Comparison of ENCODE assay signal across 9 mouse cellular contexts in the genomic region with DNA sequence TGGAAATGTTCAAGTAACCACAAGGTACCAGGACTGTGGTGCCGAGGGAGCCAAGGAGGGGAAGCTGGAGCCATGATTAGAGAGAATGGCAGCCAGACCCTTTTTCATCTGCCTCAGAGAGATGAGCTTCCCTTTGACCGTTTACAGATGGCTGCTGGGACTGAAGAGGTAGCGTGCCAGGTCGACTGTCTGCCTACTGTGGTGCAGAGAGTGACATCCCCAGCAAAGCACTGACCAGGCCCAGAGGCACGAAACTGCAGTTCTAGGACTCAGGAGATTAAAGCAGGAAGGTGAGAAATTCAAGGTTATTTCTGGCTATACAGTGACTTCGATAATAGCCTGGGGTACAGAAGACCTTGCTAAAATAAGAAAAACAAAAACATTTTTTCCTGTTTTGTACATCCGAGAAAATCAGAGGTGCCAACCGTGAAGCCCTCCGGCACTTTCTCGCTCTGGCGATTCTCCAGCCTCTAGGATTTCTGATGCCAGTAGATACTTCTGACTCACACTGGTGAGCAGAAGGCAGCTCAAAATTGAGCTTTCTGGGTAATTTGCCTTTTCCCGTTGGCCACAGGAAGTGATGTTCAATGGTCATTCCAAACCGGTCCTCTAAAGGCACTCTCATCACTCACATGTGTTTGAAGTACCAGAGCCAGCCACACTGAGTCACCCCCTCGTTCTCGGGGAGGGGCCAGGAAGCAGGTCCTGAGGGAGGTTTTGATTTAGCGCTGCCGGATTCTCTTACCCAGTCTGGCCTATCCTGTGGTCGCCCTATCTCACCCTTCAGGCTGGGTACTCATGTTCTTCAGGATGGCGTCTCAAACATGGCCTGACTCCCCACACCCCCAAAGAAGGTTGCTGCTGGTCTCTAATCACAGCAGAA. TPM values are rescaled to one million over a fixed set of nuclear protein-coding genes. Genes with fewer than 3 reads are reported as not detected.
DNase-seq lines count a peak whose midpoint lies in the region; ATAC-seq and TF ChIP-seq lines count a peak whose summit lies in the region.
"Had no signal": no experiment of that assay in that cellular context is flagged by ENCODE, and none has a peak within 500 bp of the region (broad histone marks: within the 10 kb centered on the region; RNA-seq: fewer than 3 reads in every experiment).

No protein-coding gene starts in this region.

- no peak overlapping the region for H3K9ac ChIP-seq in midbrain, postnatal 0 days (replicated peaks; ENCODE audit: low read length, poor library complexity, severe bottlenecking)
- H3K9ac ChIP-seq in midbrain, embryonic 16.5 days (ENCODE audit: low read depth, low read length), result no peak overlapping the region

- peak; percentile 8 for DNase-seq in cerebellum, adult 11 months
- no peak for DNase-seq in cerebellum, adult 9-11 months
- peak; percentile 22 for DNase-seq in midbrain, postnatal 0 days (ENCODE audit: low spot score)
- DNase-seq in kidney, adult 2 months, result peak; percentile 53
- DNase-seq in splenic B cell, adult 2 months (ENCODE audit: low read depth, low spot score), result peak; percentile 22
- DNase-seq in gastrocnemius, postnatal 36 days, result no peak
- no peak for DNase-seq in right cerebral cortex, adult 18-20 months

- H3K9me3 ChIP-seq in midbrain, postnatal 0 days (ENCODE audit: low read length), result no peaks in the 10 kb centered on the region
- H3K9me3 ChIP-seq in midbrain, embryonic 16.5 days (replicated peaks; ENCODE audit: control insufficient read depth, low read length, poor library complexity, severe bottlenecking), result no peaks in the 10 kb centered on the region

- intact Hi-C loops in gastrocnemius, postnatal 36 days (cut with DNase I), result no loop called here

- H3K4me1 ChIP-seq in midbrain, postnatal 0 days (ENCODE audit: insufficient read depth, low read length), result no peaks in the 10 kb centered on the region
- no peaks in the 10 kb centered on the region for H3K4me1 ChIP-seq in midbrain, embryonic 16.5 days (ENCODE audit: control insufficient read depth, insufficient read depth, low read length)
- no peaks in the 10 kb centered on the region for H3K4me1 ChIP-seq in kidney, adult 2 months (ENCODE audit: control insufficient read depth, insufficient read depth, low read length)

- H3K27me3 ChIP-seq in midbrain, postnatal 0 days (ENCODE audit: insufficient read depth, low read length), result no peaks in the 10 kb centered on the region
- no peaks in the 10 kb centered on the region for H3K27me3 ChIP-seq in midbrain, embryonic 16.5 days (ENCODE audit: control insufficient read depth, insufficient read depth, low read depth, low read length)
- no peaks in the 10 kb centered on the region; the same call in 1 of the 2 replicates for H3K27me3 ChIP-seq in kidney, adult 2 months (replicated peaks; ENCODE audit: control insufficient read depth, insufficient read depth, low read length)
- no peaks in the 10 kb centered on the region; the same call in 1 of the 2 replicates for H3K27me3 ChIP-seq in splenic B cell, adult 2 months (ENCODE audit: control insufficient read depth, insufficient read depth, low read length, poor library complexity, severe bottlenecking)

- H3K27ac ChIP-seq in midbrain, postnatal 0 days (ENCODE audit: low read depth, low read length), result no peak overlapping the region
- no peak overlapping the region for H3K27ac ChIP-seq in midbrain, embryonic 16.5 days (ENCODE audit: low read length)
- no peak overlapping the region for H3K27ac ChIP-seq in kidney, adult 2 months (ENCODE audit: insufficient read depth, low read depth, low read length)

- H3K36me3 ChIP-seq in midbrain, postnatal 0 days (ENCODE audit: insufficient read depth, low read length), result no peaks in the 10 kb centered on the region
- H3K36me3 ChIP-seq in midbrain, embryonic 16.5 days (ENCODE audit: control insufficient read depth, insufficient read depth, low read length), result no peaks in the 10 kb centered on the region
- no peaks in the 10 kb centered on the region for H3K36me3 ChIP-seq in kidney, adult 2 months (ENCODE audit: control insufficient read depth, insufficient read depth, low read length)
- H3K36me3 ChIP-seq in splenic B cell, adult 2 months (ENCODE audit: control insufficient read depth, insufficient read depth, low read length, poor library complexity, severe bottlenecking), result no peaks in the 10 kb centered on the region

- TF ChIP-seq CTCF in midbrain, postnatal 0 days (IDR thresholded peaks at IDR 0.05), result no peak
- TF ChIP-seq CTCF in kidney, adult 2 months (conservative IDR thresholded peaks at IDR 0.05; ENCODE audit: insufficient read depth, insufficient read length, low read depth, low read length), result no peak

- ATAC-seq in midbrain, postnatal 0 days (ENCODE audit: low FRiP score), result no peak
- no peak for ATAC-seq in midbrain, embryonic 16.5 days
- ATAC-seq: inflammation-experienced regulatory T-cells, adult 6 months had no signal

- 65% methylated on average over 19 of the region's 19 CpGs for WGBS in midbrain, postnatal 0 days
- 70% methylated on average over 19 of the region's 19 CpGs for WGBS in midbrain, embryonic 16.5 days
- 39% methylated on average over 19 of the region's 19 CpGs for WGBS in kidney, adult 2 months

- TF ChIP-seq POLR2A in kidney, adult 2 months (IDR thresholded peaks at IDR 0.05; ENCODE audit: low read depth, low read length), result no peak

- no peak overlapping the region for H3K4me2 ChIP-seq in midbrain, postnatal 0 days (ENCODE audit: low read depth, low read length, poor library complexity, severe bottlenecking)
- H3K4me2 ChIP-seq in midbrain, embryonic 16.5 days (ENCODE audit: low read length), result no peak overlapping the region

- H3K4me3 ChIP-seq in midbrain, postnatal 0 days (ENCODE audit: low read depth, low read length), result no peak overlapping the region
- H3K4me3 ChIP-seq in midbrain, embryonic 16.5 days (ENCODE audit: low read depth, low read length), result no peak overlapping the region
- no peak overlapping the region for H3K4me3 ChIP-seq in kidney, adult 2 months (ENCODE audit: insufficient read depth, low read depth, low read length)

RNA-seq across cellular contexts. Expression of a gene that starts 11.9 kb away (rescaled TPM):
- 5.1 and 6.5 TPM in 2 replicates for total RNA-seq in midbrain, postnatal 0 days (2014; rRNA removed)
- 1.1 and 1.2 TPM in 2 replicates for polyA plus RNA-seq in midbrain, postnatal 0 days (2015; fragmentation: Nextera tagmentation; extraction: Ambion mirVana)
- 1.0 and 1.2 TPM in 2 replicates for polyA plus RNA-seq in midbrain, embryonic 16.5 days (2015; fragmentation: Nextera tagmentation; extraction: Ambion mirVana)
- 11.2 and 11.4 TPM in 2 replicates for polyA plus RNA-seq in kidney, adult 2 months (2012; rRNA removed)
- total RNA-seq in gastrocnemius, postnatal 36 days (2021), result 10 to 100 TPM in 1 of 2 experiments, 1 to 10 TPM in 1; 9.7 to 13.0 TPM

RNA-seq across cellular contexts. Expression of a gene that starts 28.3 kb away (rescaled TPM):
- total RNA-seq in midbrain, postnatal 0 days (2014; rRNA removed), result 1.8 and 3.0 TPM in 2 replicates
- polyA plus RNA-seq in midbrain, postnatal 0 days (2015; fragmentation: Nextera tagmentation; extraction: Ambion mirVana), result 4.3 and 6.8 TPM in 2 replicates
- polyA plus RNA-seq in midbrain, embryonic 16.5 days (2015; fragmentation: Nextera tagmentation; extraction: Ambion mirVana), result 10.1 and 11.2 TPM in 2 replicates
- 0.14 and 0.33 TPM in 2 replicates for polyA plus RNA-seq in kidney, adult 2 months (2012; rRNA removed)
- under 1 TPM; 0.79 to 0.81 TPM for total RNA-seq in gastrocnemius, postnatal 36 days (2021)

Comparison
In these comparisons a context has a peak if more than half of its experiments do, and no peak if none do; other contexts are left out.
1. DNase-seq: peak in cerebellum, adult 11 months (single experiment), midbrain, postnatal 0 days (single experiment), kidney, adult 2 months (single experiment) and splenic B cell, adult 2 months (single experiment); none in cerebellum, adult 9-11 months (single experiment), gastrocnemius, postnatal 36 days (0 of 2) and right cerebral cortex, adult 18-20 months (single experiment).